15 mouse cellular contexts compared by ENCODE assay signal in the genomic region with DNA sequence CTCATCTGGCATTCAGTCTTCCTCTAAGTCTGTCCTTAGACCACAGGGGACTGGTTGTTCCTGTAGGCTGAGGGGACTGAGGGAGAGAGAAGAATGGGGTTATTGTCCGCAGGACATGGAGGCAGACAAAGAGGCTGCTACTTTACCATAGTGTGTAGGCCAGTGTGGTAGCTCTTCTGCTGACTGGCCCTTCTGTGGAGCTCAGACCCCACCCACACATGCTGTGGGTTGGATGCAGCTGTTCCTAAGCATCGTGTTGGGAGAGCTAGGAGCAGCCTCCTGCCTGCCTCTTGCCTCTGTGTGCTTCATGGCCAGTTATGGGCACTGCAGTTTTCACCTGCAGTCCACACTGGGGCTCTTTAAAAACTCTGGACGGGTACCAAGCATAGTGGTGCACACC. TPM values are rescaled to one million over a fixed set of nuclear protein-coding genes. Genes with fewer than 3 reads are reported as not detected.
A peak's percentile ranks its signal among the peaks of the same experiment; 100 is the strongest.
DNase-seq lines count a peak whose midpoint lies in the region; ATAC-seq and TF ChIP-seq lines count a peak whose summit lies in the region.
"Had no signal": no experiment of that assay in that cellular context is flagged by ENCODE, and none has a peak within 500 bp of the region (broad histone marks: within the 10 kb centered on the region; RNA-seq: fewer than 3 reads in every experiment).

No protein-coding gene starts in this region.

- no peak for TF ChIP-seq CTCF in C2C12 (IDR thresholded peaks at IDR 0.05; ENCODE audit: control insufficient read depth, insufficient read depth, insufficient read length)
- no peak for TF ChIP-seq CTCF in left cerebral cortex, adult 2 months (IDR thresholded peaks at IDR 0.05)

- no peak for DNase-seq in forebrain, embryonic 10.5 days (ENCODE audit: extremely low spot score, low spot score)
- peak; percentile 59 for DNase-seq in left cerebral cortex, adult 11 months (ENCODE audit: low spot score)
- no peak for DNase-seq in left cerebral cortex, postnatal 4 days
- DNase-seq in left cerebral cortex, adult 2 months (ENCODE audit: extremely low spot score in 1 of 2, low spot score in 2 of 2): peak; percentile 29 to 37
- DNase-seq in heart, adult 18-20 months: no peak
- DNase-seq in spleen, adult 12 weeks (ENCODE audit: low spot score): no peak
- DNase-seq: cerebellum, adult 9-10 months; embryo, embryonic 11 days; heart, adult 2 months; kidney, adult 9 months had no signal

- H3ac ChIP-seq in C2C12 (ENCODE audit: control insufficient read depth, insufficient read length, low read depth): no peak overlapping the region

- intact Hi-C loops in left cerebral cortex, postnatal 4 days (cut with DNase I): no loop called here
- intact Hi-C loops in left cerebral cortex, adult 2 months (cut with DNase I): loop anchor here (10.0 kb wide), 1 partner anchor 108 kb away; no protein-coding TSS in a partner anchor

- peaks cover 27% of the 10 kb centered on the region for H3K4me1 ChIP-seq in forebrain, embryonic 12.5 days
- peaks cover 39% of the 10 kb centered on the region for H3K4me1 ChIP-seq in forebrain, embryonic 10.5 days

- no peaks in the 10 kb centered on the region for H3K9me3 ChIP-seq in forebrain, embryonic 12.5 days
- H3K9me3 ChIP-seq in forebrain, embryonic 10.5 days: no peaks in the 10 kb centered on the region
- H3K9me3 ChIP-seq: liver, embryonic 12.5 days; megakaryocyte, embryonic 14.5 days had no signal

- 79% methylated on average over 3 of the region's 3 CpGs for WGBS in forebrain, embryonic 12.5 days
- 71% methylated on average over 3 of the region's 3 CpGs for WGBS in forebrain, embryonic 10.5 days

- peaks cover 34% of the 10 kb centered on the region for H3K79me2 ChIP-seq in C2C12 (ENCODE audit: control insufficient read depth, insufficient read depth)

- H3K9ac ChIP-seq in forebrain, embryonic 12.5 days: no peak overlapping the region
- H3K9ac ChIP-seq: liver, embryonic 12.5 days had no signal

- no peak overlapping the region for H3K4me3 ChIP-seq in forebrain, embryonic 12.5 days (replicated peaks)
- H3K4me3 ChIP-seq in forebrain, embryonic 10.5 days: no peak overlapping the region
- no peak overlapping the region for H3K4me3 ChIP-seq in C2C12 (ENCODE audit: insufficient read depth, poor library complexity, severe bottlenecking)
- no peak overlapping the region for H3K4me3 ChIP-seq in left cerebral cortex, adult 2 months
- H3K4me3 ChIP-seq: erythroblast, embryonic 14.5 days; heart, adult 2 months; liver, embryonic 12.5 days had no signal

- peaks cover 57% of the 10 kb centered on the region for H3K36me3 ChIP-seq in forebrain, embryonic 12.5 days (replicated peaks)
- H3K36me3 ChIP-seq in forebrain, embryonic 10.5 days (replicated peaks): peaks cover 64% of the 10 kb centered on the region
- peaks cover 15% of the 10 kb centered on the region for H3K36me3 ChIP-seq in C2C12 (ENCODE audit: control insufficient read depth, insufficient read depth)

- peaks cover 6% of the 10 kb centered on the region for H3K79me3 ChIP-seq in C2C12 (ENCODE audit: low read depth)

- no peak overlapping the region for H3K4me2 ChIP-seq in forebrain, embryonic 12.5 days
- H3K4me2 ChIP-seq: liver, embryonic 12.5 days had no signal

- H3K27ac ChIP-seq in forebrain, embryonic 12.5 days: 0 out of 2 replicates have a peak overlapping the region, but pooled peaks have one; percentile 25
- no peak overlapping the region for H3K27ac ChIP-seq in forebrain, embryonic 10.5 days
- peak overlapping the region; percentile 80 for H3K27ac ChIP-seq in left cerebral cortex, adult 2 months
- H3K27ac ChIP-seq: heart, adult 2 months; liver, embryonic 12.5 days had no signal

- no peak for ATAC-seq in forebrain, embryonic 12.5 days (ENCODE audit: low FRiP score)
- ATAC-seq: liver, embryonic 12.5 days had no signal

- H3K27me3 ChIP-seq in forebrain, embryonic 12.5 days: no peaks in the 10 kb centered on the region
- no peaks in the 10 kb centered on the region for H3K27me3 ChIP-seq in forebrain, embryonic 10.5 days (ENCODE audit: poor library complexity, severe bottlenecking)
- no peaks in the 10 kb centered on the region for H3K27me3 ChIP-seq in C2C12 (ENCODE audit: control insufficient read depth, insufficient read depth, insufficient read length)
- H3K27me3 ChIP-seq: liver, embryonic 12.5 days; megakaryocyte, embryonic 14.5 days had no signal

TF ChIP-seq in C2C12, 6 proteins besides CTCF, POLR2A, EP300 and RAD21:
- TF ChIP-seq FOSL1 (IDR thresholded peaks at IDR 0.05; ENCODE audit: insufficient read depth, low read length, poor library complexity, severe bottlenecking) (no peak), MYOD1 (IDR thresholded peaks at IDR 0.05; ENCODE audit: control insufficient read depth, insufficient read length, low read depth) (peak; percentile 51), MAX (IDR thresholded peaks at IDR 0.05) (no peak), CEBPB (IDR thresholded peaks at IDR 0.05; ENCODE audit: low read depth) (no peak), USF1 (IDR thresholded peaks at IDR 0.05; ENCODE audit: low read depth) (no peak)

RNA-seq across cellular contexts. Expression of gene Vps9d1, which starts 3.0 kb away (rescaled TPM):
- 31.0 and 34.9 TPM in 2 replicates for polyA plus RNA-seq in forebrain, embryonic 12.5 days (2016; fragmentation: Nextera tagmentation; extraction: Ambion mirVana)
- 21.2 and 23.5 TPM in 2 replicates for polyA plus RNA-seq in forebrain, embryonic 10.5 days (2016; fragmentation: Nextera tagmentation; extraction: Ambion mirVana)
- 10 to 100 TPM; 69.1 to 74.6 TPM for total RNA-seq in left cerebral cortex, postnatal 4 days (2021)
- 8.5 TPM for polyA plus RNA-seq in C2C12 (2012; fragmentation: generic; extraction: Trizol)
- total RNA-seq in left cerebral cortex, adult 2 months (2021): 10 to 100 TPM; 53.3 to 63.0 TPM
- total RNA-seq in heart, adult 18-20 months (2021): 10 to 100 TPM; 27.8 to 31.5 TPM

RNA-seq across cellular contexts. Expression of gene Zfp276, which starts 3.1 kb away (rescaled TPM):
- polyA plus RNA-seq in forebrain, embryonic 12.5 days (2016; fragmentation: Nextera tagmentation; extraction: Ambion mirVana): 25.8 and 27.5 TPM in 2 replicates
- 23.4 and 24.0 TPM in 2 replicates for polyA plus RNA-seq in forebrain, embryonic 10.5 days (2016; fragmentation: Nextera tagmentation; extraction: Ambion mirVana)
- total RNA-seq in left cerebral cortex, postnatal 4 days (2021): 10 to 100 TPM; 32.0 to 34.1 TPM
- polyA plus RNA-seq in C2C12 (2012; fragmentation: generic; extraction: Trizol): 10.6 TPM
- total RNA-seq in left cerebral cortex, adult 2 months (2021): 10 to 100 TPM; 26.4 to 29.2 TPM
- 10 to 100 TPM; 10.3 to 13.4 TPM for total RNA-seq in heart, adult 18-20 months (2021)

RNA-seq across cellular contexts. Expression of gene Spata2l, which starts 21.1 kb away (rescaled TPM):
- polyA plus RNA-seq in forebrain, embryonic 12.5 days (2016; fragmentation: Nextera tagmentation; extraction: Ambion mirVana): 1.4 and 1.6 TPM in 2 replicates
- polyA plus RNA-seq in forebrain, embryonic 10.5 days (2016; fragmentation: Nextera tagmentation; extraction: Ambion mirVana): 1.4 and 1.8 TPM in 2 replicates
- total RNA-seq in left cerebral cortex, postnatal 4 days (2021): 10 to 100 TPM; 22.6 to 28.6 TPM
- 0.89 TPM for polyA plus RNA-seq in C2C12 (2012; fragmentation: generic; extraction: Trizol)
- total RNA-seq in left cerebral cortex, adult 2 months (2021): 10 to 100 TPM; 75.4 to 97.5 TPM
- 1 to 10 TPM; 7.0 to 7.9 TPM for total RNA-seq in heart, adult 18-20 months (2021)

RNA-seq across cellular contexts. Expression of gene Cdk10, which starts 32.5 kb away (rescaled TPM):
- polyA plus RNA-seq in forebrain, embryonic 12.5 days (2016; fragmentation: Nextera tagmentation; extraction: Ambion mirVana): 36.5 and 38.3 TPM in 2 replicates
- polyA plus RNA-seq in forebrain, embryonic 10.5 days (2016; fragmentation: Nextera tagmentation; extraction: Ambion mirVana): 36.8 and 40.3 TPM in 2 replicates
- 10 to 100 TPM; 84.6 to 91.6 TPM for total RNA-seq in left cerebral cortex, postnatal 4 days (2021)
- 23.8 TPM for polyA plus RNA-seq in C2C12 (2012; fragmentation: generic; extraction: Trizol)
- total RNA-seq in left cerebral cortex, adult 2 months (2021): 100 to 1,000 TPM; 101 to 111 TPM
- 10 to 100 TPM; 17.5 to 24.2 TPM for total RNA-seq in heart, adult 18-20 months (2021)

RNA-seq across cellular contexts. Expression of gene Spata33, which starts 44.5 kb away (rescaled TPM):
- 5.7 and 6.3 TPM in 2 replicates for polyA plus RNA-seq in forebrain, embryonic 12.5 days (2016; fragmentation: Nextera tagmentation; extraction: Ambion mirVana)
- polyA plus RNA-seq in forebrain, embryonic 10.5 days (2016; fragmentation: Nextera tagmentation; extraction: Ambion mirVana): 5.2 and 5.8 TPM in 2 replicates
- 1 to 10 TPM; 7.3 to 8.9 TPM for total RNA-seq in left cerebral cortex, postnatal 4 days (2021)
- 1.1 TPM for polyA plus RNA-seq in C2C12 (2012; fragmentation: generic; extraction: Trizol)
- 1 to 10 TPM; 6.3 to 8.1 TPM for total RNA-seq in left cerebral cortex, adult 2 months (2021)
- 10 to 100 TPM; 28.5 to 31.6 TPM for total RNA-seq in heart, adult 18-20 months (2021)

Comparison
In these comparisons a context has a peak if more than half of its experiments do, and no peak if none do; other contexts are left out.
1. DNase-seq: peak in left cerebral cortex, adult 11 months (single experiment) and left cerebral cortex, adult 2 months (2 of 2); none in forebrain, embryonic 10.5 days (single experiment), left cerebral cortex, postnatal 4 days (single experiment), heart, adult 18-20 months (0 of 2) and spleen, adult 12 weeks (single experiment).